Mouse (Mus musculus) hindbrain, embryonic 14.5 days (tissue): ENCODE measurements around the gene Fgfr4. TPM values are rescaled to one million over a fixed set of nuclear protein-coding genes. Genes with fewer than 3 reads are reported as not detected.
"Not testable (repeated sequence)": the region's sequence is repeated elsewhere in the genome, so short reads cannot be mapped to it uniquely, and the experiment has no call there.

ENCODE experiments used
- ATAC-seq: fragments of 200-750 bp; cut with Nextera tagmentation; 2 replicates; pipeline ENCODE4 v1.8.0; 2017; ENCODE audit warnings: moderate number of reproducible peaks, mild to moderate bottlenecking, moderate TSS enrichment, moderate library complexity; ENCODE audit not compliant: low FRiP score
- DNase-seq: peaks from one replicate; pipeline ENCODE4 v3.0.0-alpha.2; 2015; ENCODE audit warnings: low spot score
- H3K27ac ChIP-seq: fragments of 300-500 bp; sonication (generic); 2 replicates; pipeline ENCODE4 v1.5.1; 2014; ENCODE audit warnings: mild to moderate bottlenecking, moderate library complexity
- H3K27me3 ChIP-seq: fragments of 300-500 bp; sonication (generic); 2 replicates; pipeline ENCODE4 v1.6.1; 2014; ENCODE audit warnings: mild to moderate bottlenecking, low read length, mixed read lengths; ENCODE audit not compliant: control insufficient read depth, insufficient read depth
- H3K36me3 ChIP-seq: fragments of 300-500 bp; sonication (generic); replicated peaks from 2 replicates; pipeline ENCODE4 v1.6.1; 2014; ENCODE audit not compliant: control insufficient read depth, insufficient read depth
- H3K4me1 ChIP-seq: fragments of 300-500 bp; sonication (generic); replicated peaks from 2 replicates; pipeline ENCODE4 v1.6.1; 2014; ENCODE audit warnings: antibody characterized with exemption, low read length, mixed read lengths; ENCODE audit not compliant: control insufficient read depth, insufficient read depth
- H3K4me2 ChIP-seq: fragments of 300-500 bp; sonication (generic); replicated peaks from 2 replicates; pipeline ENCODE4 v1.6.1; 2014; ENCODE audit warnings: mild to moderate bottlenecking, moderate library complexity
- H3K4me3 ChIP-seq: fragments of 300-500 bp; sonication (generic); replicated peaks from 2 replicates; pipeline ENCODE4 v1.5.1; 2014; ENCODE audit warnings: mild to moderate bottlenecking, low read length
- H3K9ac ChIP-seq: fragments of 300-500 bp; sonication (generic); 2 replicates; pipeline ENCODE4 v1.6.1; 2014
- H3K9me3 ChIP-seq: fragments of 300-500 bp; sonication (generic); 2 replicates; pipeline ENCODE4 v1.6.1; 2016; ENCODE audit warnings: low read length; ENCODE audit not compliant: control insufficient read depth
- WGBS: fragments of 180-500 bp; shearing (Covaris S2); extraction: QIAGEN DNeasy Blood & Tissue Kit; methylation state at CpG from one replicate; pipeline ENCODE4 v1.1.7; 2014; 5-methylcytosine and 5-hydroxymethylcytosine counted together
- polyA plus RNA-seq: library from polyadenylated mRNA; unstranded; fragments of >200 nt; fragmentation: Nextera tagmentation; extraction: Ambion mirVana; gene quantifications from 2 replicates; pipeline ENCODE4 v1.2.1, GENCODE M21; 2014

The Fgfr4 gene
- polyA plus RNA-seq, 1 experiment from 2014 or later, result 0.92 TPM

DNA sequence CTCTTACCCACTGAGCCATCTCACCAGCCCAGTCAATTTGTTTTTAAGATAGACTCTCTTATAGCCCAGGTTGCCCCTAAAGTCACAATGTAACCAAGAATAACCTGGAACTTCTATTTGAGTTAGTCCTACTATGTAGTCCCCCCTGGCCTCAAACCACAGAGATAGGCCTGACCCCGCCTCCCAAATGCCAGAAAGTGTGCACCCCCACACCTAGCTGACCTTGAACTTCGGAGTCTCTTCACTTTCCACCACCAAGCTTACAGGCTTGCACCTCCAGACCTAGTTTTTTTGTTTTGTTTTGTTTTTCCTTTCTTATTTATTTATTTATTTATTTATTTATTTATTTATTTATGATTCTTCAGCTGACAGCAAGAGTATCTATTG lies 29.3 kb downstream of the Fgfr4 start:
- WGBS, result 78% methylated on average over 2 of the region's 2 CpGs
- Histone ChIP-seq H3K4me1 (no peaks in the 10 kb centered on the region), H3K27ac (no peak overlapping the region), H3K4me3 (peak overlapping the region; percentile 6; the same call in 1 of the 2 replicates), H3K9ac (no peak overlapping the region), H3K9me3 (no peaks in the 10 kb centered on the region), H3K27me3 (no peaks in the 10 kb centered on the region), H3K36me3 (no peaks in the 10 kb centered on the region), H3K4me2 (peak overlapping the region; percentile 39)
- no peak for ATAC-seq
- no peak for DNase-seq

DNA sequence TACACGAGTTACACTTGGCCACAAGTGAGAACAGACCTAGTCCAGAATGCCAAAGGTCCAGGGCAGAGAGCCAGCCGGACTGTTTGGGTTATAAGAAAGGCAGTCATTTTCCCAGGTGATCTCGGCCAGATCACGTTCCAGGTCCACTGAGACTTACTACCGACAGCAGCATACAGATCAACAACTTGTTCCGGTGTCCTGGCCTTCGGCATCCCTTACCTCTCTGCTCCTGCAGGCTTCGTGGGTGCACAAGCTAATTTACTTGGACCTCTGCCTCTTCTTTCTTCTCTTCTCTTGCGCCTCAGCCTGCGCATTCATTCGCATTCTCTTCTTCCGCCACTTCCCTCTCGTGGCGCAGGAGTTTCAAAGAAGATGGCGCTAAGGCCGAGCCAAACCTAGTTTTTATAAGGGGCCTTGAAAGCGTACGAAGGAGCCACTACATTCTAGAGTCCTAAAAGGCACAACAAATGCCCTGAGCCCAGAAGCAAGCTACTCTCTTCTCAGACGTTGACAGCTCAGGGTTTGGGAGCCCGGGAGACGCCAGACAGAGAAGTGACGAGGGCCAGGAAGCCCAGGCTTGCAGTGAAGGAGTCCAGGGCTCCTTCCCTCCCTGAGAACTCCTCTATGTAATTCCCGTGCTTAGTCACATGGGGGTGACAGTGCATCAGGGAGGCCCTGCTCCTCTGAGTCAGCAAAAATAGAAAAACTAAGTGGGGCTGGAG lies 29.9 kb downstream of the Fgfr4 start:
- Histone ChIP-seq H3K4me3 (peak overlapping the region; percentile 6), H3K4me1 (no peaks in the 10 kb centered on the region), H3K9me3 (no peaks in the 10 kb centered on the region), H3K27me3 (no peaks in the 10 kb centered on the region), H3K36me3 (no peaks in the 10 kb centered on the region), H3K4me2 (peak overlapping the region; percentile 39), H3K9ac (peak overlapping the region; percentile 2; the same call in 1 of the 2 replicates), H3K27ac (peak overlapping the region; percentile 72)
- ATAC-seq, result peak; percentile 84
- DNase-seq, result peak; percentile 74
- WGBS, result 3% methylated on average over 23 of the region's 23 CpGs

DNA sequence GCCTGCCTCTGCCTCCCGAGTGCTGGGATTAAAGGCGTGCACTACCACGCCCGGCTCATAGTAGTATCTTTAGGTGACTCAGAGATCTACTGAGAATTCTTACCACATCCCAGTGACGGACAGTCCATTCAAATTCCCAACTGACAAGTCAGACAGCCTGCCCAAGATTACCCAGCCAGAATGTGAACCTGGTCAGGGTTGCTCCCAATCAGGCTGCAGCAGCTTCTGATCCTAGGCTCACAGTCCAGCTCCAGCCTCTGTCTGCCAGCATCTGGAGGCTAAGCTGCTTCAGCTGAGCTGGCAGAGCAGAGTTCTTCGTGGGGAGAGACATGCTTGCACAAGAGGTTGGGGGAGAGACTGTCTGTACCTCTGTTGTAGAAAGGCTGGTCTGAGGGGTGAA lies 30.9 kb downstream of the Fgfr4 start:
- Histone ChIP-seq H3K4me3 (no peak overlapping the region), H3K9ac (no peak overlapping the region), H3K27ac (no peak overlapping the region), H3K4me2 (no peak overlapping the region), H3K36me3 (no peaks in the 10 kb centered on the region), H3K4me1 (no peaks in the 10 kb centered on the region), H3K9me3 (no peaks in the 10 kb centered on the region), H3K27me3 (no peaks in the 10 kb centered on the region)
- WGBS, result 87% methylated on average over 6 of the region's 6 CpGs
- ATAC-seq (no peak), DNase-seq (no peak)

DNA sequence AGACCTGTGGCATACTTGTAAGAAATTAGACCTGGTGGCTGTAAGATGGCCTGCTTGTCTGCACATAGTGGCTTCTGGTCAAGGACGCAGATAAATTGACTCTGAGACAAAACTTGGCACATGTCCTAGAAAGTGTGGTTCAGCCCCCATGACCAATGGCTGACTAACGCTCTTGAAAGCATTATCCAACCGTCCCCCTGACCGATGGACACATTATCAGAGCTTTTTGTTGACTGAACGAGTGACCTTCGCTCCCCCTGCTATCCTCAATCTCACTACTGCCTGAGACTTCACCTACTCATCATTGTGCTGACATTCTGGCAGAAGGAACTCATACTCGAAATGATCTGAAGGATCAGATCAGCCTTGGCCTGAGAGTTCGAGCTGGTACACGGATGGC lies 34.6 kb downstream of the Fgfr4 start:
- H3K4me2 ChIP-seq, H3K27ac ChIP-seq, H3K36me3 ChIP-seq, ATAC-seq, H3K4me3 ChIP-seq, DNase-seq, H3K27me3 ChIP-seq, H3K9me3 ChIP-seq, H3K9ac ChIP-seq: not testable (repeated sequence)
- WGBS, result 10% methylated on average over 3 of the region's 9 CpGs
- peaks cover 14% of the 10 kb centered on the region for H3K4me1 ChIP-seq

DNA sequence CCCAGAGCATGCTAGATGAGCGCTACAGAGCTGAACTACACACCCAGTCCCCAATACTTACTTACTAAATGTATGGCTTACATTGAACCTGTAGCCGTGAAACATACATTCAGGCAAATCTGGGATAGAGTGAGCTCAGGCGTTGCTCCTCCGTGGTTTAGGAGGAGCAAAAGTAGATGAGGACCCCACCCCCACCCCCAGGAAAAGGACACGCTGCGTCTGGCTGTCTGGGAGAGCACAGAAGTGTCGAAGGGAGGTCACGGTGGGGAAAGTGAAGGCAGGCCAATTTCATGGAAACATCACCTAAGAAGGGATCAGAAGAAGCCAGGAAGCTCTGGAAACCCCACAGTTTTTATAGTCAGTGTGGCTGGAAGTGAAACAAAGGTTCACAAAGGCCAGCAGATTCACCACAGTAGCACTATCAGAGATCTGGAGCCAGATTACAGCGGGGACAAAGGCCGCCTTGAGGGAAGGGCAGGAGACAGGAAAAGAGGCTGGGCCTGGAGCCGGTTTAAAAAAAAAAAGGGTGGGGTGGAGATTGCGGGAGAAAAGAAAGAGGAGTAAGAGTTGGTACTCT lies 37.2 kb downstream of the Fgfr4 start:
- DNase-seq (peak; percentile 58), ATAC-seq (no peak)
- H3K4me1 ChIP-seq, result peaks cover 14% of the 10 kb centered on the region
- H3K9me3 ChIP-seq, result no peaks in the 10 kb centered on the region
- H3K27ac ChIP-seq, result peak overlapping the region; percentile 96
- WGBS, result 3% methylated on average over 12 of the region's 12 CpGs
- peak overlapping the region; percentile 83 for H3K9ac ChIP-seq
- peak overlapping the region; percentile 91 for H3K4me2 ChIP-seq
- H3K36me3 ChIP-seq, result no peaks in the 10 kb centered on the region
- no peaks in the 10 kb centered on the region for H3K27me3 ChIP-seq
- peak overlapping the region; percentile 44 for H3K4me3 ChIP-seq

DNA sequence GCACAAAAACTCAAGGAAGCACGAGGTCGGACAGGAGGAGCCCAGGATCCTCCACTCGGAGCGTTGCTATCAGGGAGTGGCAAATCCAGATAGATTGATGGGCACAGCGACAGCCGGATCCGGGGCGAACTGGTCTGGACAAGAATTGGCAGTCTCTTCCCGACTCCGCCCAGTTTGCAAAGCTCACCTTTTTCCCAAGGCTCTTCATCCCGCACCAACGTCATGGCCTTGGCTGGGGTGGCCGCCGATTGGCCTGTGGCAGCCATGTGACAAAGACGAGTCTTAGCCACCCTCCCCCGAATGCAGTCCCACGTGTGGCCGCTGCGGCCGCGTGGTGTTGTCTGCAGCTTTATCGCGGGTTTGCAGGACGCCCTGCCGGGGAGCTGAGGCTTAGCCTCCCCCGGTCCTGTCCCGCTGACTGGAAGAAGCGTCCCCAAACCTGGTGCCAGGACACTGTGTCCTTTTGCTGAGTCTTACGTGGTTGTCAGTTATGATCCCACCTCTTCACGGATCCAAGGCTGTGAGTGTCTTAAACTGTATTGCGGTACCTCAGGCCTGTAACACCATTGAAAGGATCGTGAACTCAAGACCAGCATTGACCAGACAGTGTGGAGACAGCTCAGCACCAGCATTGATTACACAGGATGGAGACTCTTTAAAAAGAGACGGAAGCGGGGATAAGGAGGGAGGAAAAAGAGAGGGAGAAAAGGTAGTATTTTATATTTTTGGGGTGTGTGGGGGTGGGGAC lies 37.9 kb downstream of the Fgfr4 start:
- ATAC-seq (peak; percentile 100), DNase-seq (peak; percentile 89)
- WGBS, result 3% methylated on average over 34 of the region's 34 CpGs
- H3K27me3 ChIP-seq, result no peaks in the 10 kb centered on the region
- peak overlapping the region; percentile 96 for H3K27ac ChIP-seq
- no peaks in the 10 kb centered on the region for H3K36me3 ChIP-seq
- peak overlapping the region; percentile 91 for H3K4me2 ChIP-seq
- peak overlapping the region; percentile 83 for H3K9ac ChIP-seq
- peak overlapping the region; percentile 44 for H3K4me3 ChIP-seq
- H3K4me1 ChIP-seq, result peaks cover 14% of the 10 kb centered on the region
- H3K9me3 ChIP-seq, result no peaks in the 10 kb centered on the region

DNA sequence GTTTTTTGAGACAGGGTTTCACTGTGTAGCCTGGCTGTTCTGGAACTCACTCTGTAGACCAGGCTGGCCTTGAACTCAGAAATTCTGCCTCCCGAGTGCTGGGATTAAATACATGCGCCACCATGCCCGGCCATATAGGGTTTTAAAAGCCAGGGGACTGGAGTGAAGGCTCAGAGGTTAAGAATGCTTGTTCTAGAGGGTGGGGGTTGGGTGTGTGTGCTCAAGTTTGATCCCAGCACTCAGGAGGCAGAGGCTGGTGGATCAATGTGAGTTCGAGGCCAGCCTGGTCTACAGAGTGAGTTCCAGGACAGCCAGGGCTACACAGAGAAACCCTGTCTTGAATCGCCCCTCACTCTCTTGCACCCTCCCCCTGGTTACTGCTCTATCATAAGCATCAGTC lies 39.1 kb downstream of the Fgfr4 start:
- DNase-seq, result no peak
- no peaks in the 10 kb centered on the region for H3K27me3 ChIP-seq
- WGBS, result 91% methylated on average over 5 of the region's 5 CpGs
- ATAC-seq, result no peak
- H3K4me2 ChIP-seq, result no peak overlapping the region; the same call in 1 of the 2 replicates
- peaks cover 14% of the 10 kb centered on the region for H3K4me1 ChIP-seq
- H3K9ac ChIP-seq, result no peak overlapping the region
- no peak overlapping the region for H3K4me3 ChIP-seq
- no peaks in the 10 kb centered on the region for H3K9me3 ChIP-seq
- no peaks in the 10 kb centered on the region for H3K36me3 ChIP-seq
- H3K27ac ChIP-seq, result no peak overlapping the region

DNA sequence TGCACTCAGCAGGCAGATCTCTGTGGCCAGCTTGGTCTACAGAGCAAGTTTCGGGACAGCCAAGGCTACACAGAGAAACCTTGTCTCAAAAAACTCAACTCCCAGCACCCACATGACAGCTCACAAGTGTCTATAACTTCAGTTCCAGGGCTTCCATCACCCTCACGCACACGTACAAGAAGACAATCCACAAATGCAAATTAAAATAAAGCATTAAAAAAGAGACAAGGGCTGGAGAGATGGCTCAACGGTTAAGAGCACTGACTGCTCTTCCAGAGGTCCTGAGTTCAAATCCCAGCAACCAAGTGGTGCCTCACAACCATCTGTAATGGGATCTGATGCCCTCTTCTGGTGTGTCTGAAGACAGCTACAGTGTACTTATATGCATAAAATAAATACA lies 50.3 kb downstream of the Fgfr4 start:
- DNase-seq, H3K27ac ChIP-seq, H3K9ac ChIP-seq, H3K4me1 ChIP-seq, ATAC-seq, H3K4me3 ChIP-seq, H3K27me3 ChIP-seq, H3K9me3 ChIP-seq, H3K36me3 ChIP-seq, H3K4me2 ChIP-seq: not testable (repeated sequence)
- 94% methylated on average over 4 of the region's 4 CpGs for WGBS

DNA sequence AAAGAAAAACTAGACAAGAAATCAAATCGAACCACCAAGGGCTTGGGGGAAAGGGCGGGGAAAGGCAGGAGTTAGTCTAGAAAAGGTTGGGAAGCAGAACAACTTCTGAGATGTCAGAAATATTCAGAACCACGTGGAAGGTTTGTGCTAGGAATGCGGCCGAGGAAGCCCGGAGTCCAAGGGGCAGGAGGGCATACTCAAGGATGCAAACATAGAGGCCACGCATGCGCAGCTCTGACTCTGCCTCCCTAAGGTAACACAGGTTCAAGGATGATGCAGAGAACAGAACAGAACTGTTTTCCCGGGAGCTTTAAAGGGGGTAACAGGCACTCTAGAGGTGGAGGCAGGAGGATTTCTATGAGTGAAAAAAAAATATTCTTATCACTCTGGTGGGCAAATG lies 51.3 kb downstream of the Fgfr4 start:
- 87% methylated on average over 9 of the region's 9 CpGs for WGBS

More for the DNA sequence above, 51.3 kb downstream of the Fgfr4 start:
- Histone ChIP-seq H3K9ac (no peak overlapping the region), H3K4me3 (no peak overlapping the region), H3K27me3 (no peaks in the 10 kb centered on the region), H3K9me3 (no peaks in the 10 kb centered on the region), H3K4me1 (no peaks in the 10 kb centered on the region), H3K27ac (no peak overlapping the region), H3K36me3 (no peaks in the 10 kb centered on the region), H3K4me2 (no peak overlapping the region)
- ATAC-seq, result no peak
- no peak for DNase-seq
